Mouse (Mus musculus) forebrain, embryonic 10.5 days (tissue): ENCODE measurements around the gene Fam198a. TPM values are rescaled to one million over a fixed set of nuclear protein-coding genes. Genes with fewer than 3 reads are reported as not detected.
"Not testable (repeated sequence)": the region's sequence is repeated elsewhere in the genome, so short reads cannot be mapped to it uniquely, and the experiment has no call there.

ENCODE experiments used
- DNase-seq: peaks from one replicate; pipeline ENCODE4 v3.0.0-alpha.2; 2017; ENCODE audit warnings: low spot score; ENCODE audit errors: extremely low spot score
- H3K27ac ChIP-seq: fragments of 300-500 bp; sonication (generic); 2 replicates; pipeline ENCODE4 v1.5.1; 2016; ENCODE audit warnings: mild to moderate bottlenecking
- H3K27me3 ChIP-seq: fragments of 300-500 bp; sonication (generic); 2 replicates; pipeline ENCODE4 v1.6.1; 2016; ENCODE audit warnings: mild to moderate bottlenecking; ENCODE audit not compliant: poor library complexity, severe bottlenecking
- H3K36me3 ChIP-seq: fragments of 300-500 bp; sonication (generic); replicated peaks from 2 replicates; pipeline ENCODE4 v1.6.1; 2016; ENCODE audit warnings: mild to moderate bottlenecking, moderate library complexity
- H3K4me1 ChIP-seq: fragments of 300-500 bp; sonication (generic); 2 replicates; pipeline ENCODE4 v1.6.1; 2016
- H3K4me3 ChIP-seq: fragments of 300-500 bp; sonication (generic); 2 replicates; pipeline ENCODE4 v1.5.1; 2016; ENCODE audit warnings: mild to moderate bottlenecking, moderate library complexity
- H3K9me3 ChIP-seq: fragments of 300-500 bp; sonication (generic); 2 replicates; pipeline ENCODE4 v1.6.1; 2016; ENCODE audit warnings: mild to moderate bottlenecking, moderate library complexity
- WGBS: fragments of 180-500 bp; shearing (Covaris S2); methylation state at CpG from one replicate; pipeline ENCODE4 v1.1.7; 2016; 5-methylcytosine and 5-hydroxymethylcytosine counted together
- polyA plus RNA-seq: library from polyadenylated mRNA; unstranded; fragments of >200 nt; fragmentation: Nextera tagmentation; extraction: Ambion mirVana; gene quantifications from 2 replicates; pipeline ENCODE4 v1.2.1, GENCODE M21; 2016

Fam198a gene
- polyA plus RNA-seq, 1 experiment from 2014 or later: 0.58 TPM

- Histone ChIP-seq H3K4me3 (no peak overlapping the region), H3K36me3 (no peaks in the 10 kb centered on the region), H3K4me1 (peaks cover 30% of the 10 kb centered on the region), H3K9me3 (no peaks in the 10 kb centered on the region), H3K27ac (peak overlapping the region; percentile 53; the same call in 1 of the 2 replicates), H3K27me3 (peaks cover 10% of the 10 kb centered on the region; the same call in 1 of the 2 replicates)
- WGBS: 22% methylated on average over 8 of the region's 8 CpGs
- peak; percentile 37 for DNase-seq
Measured at GRCm38 (mm10) chr9:122018782-122019395, 68.1 kb downstream of the Fam198a start.

DNA sequence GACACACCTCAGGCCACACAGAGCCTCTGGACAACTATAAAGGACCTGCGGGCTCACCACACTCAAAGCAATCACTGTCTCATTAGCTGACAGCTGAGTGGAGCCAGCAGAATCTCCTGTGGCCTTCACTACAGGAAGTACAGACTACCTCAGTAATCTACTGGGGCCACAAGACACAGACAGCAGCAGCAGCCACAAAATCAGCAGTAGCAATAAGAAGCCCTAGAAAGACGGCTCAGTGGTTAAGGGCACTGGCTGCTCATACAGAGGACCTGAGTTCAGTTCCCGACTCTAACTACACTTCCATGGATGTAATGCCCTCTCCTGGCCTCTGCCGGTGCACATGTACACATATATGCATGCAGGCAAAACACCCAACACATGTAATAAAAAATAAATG is 69.5 kb downstream of the Fam198a start:
- 95% methylated on average over 4 of the region's 4 CpGs for WGBS
- no peak overlapping the region for H3K27ac ChIP-seq
- H3K36me3 ChIP-seq: no peaks in the 10 kb centered on the region
- peaks cover 10% of the 10 kb centered on the region; the same call in 1 of the 2 replicates for H3K27me3 ChIP-seq
- H3K4me3 ChIP-seq: no peak overlapping the region
- H3K9me3 ChIP-seq: no peaks in the 10 kb centered on the region
- DNase-seq: no peak
- H3K4me1 ChIP-seq: peaks cover 31% of the 10 kb centered on the region

DNA sequence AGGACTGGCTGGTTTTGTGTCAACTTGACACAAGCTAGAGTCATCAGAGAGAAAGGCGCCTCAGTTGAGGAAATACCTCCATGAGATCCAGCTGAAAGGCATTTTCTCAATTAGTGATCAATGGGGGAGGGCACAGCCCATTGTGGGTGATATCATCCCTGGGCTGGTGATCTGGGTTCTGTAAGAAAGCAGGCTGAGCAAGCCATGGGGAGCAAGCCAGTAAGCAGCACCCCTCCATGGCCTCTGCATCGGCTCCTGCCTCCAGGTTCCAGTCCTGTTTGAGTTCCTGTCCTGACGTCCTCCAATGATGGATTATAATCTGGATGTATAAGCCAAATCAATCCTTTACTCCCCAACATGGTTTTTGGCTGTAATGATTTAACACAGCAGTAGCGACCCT is 70.4 kb downstream of the Fam198a start:
- DNase-seq, H3K27me3 ChIP-seq, H3K4me3 ChIP-seq, H3K27ac ChIP-seq, H3K36me3 ChIP-seq, H3K9me3 ChIP-seq: not testable (repeated sequence)
- 84% methylated on average over 4 of the region's 4 CpGs for WGBS
- H3K4me1 ChIP-seq: peaks cover 35% of the 10 kb centered on the region

DNA sequence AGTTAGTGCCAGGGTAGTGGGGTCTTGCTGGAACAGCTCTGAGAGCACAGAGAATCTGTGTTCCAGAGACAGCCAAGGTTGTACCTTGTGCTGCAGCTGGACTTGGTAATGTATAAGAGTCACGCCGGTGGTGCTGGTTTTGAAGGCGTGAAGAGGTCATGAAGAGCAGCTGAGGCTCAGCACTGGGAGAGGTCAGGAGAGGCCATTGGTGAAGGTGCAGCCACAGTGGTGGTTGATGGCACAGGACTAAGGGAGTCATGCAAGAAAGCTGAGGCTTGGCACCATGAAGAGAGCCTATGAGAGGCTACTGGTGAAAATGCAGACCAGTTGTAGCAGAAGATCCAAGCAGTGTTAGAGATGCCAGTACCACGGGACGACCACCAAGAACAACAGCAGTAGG is 70.8 kb downstream of the Fam198a start:
- 93% methylated on average over 5 of the region's 5 CpGs for WGBS
- peaks cover 10% of the 10 kb centered on the region; the same call in 1 of the 2 replicates for H3K27me3 ChIP-seq
- no peak overlapping the region for H3K27ac ChIP-seq
- peaks cover 40% of the 10 kb centered on the region for H3K4me1 ChIP-seq
- no peak overlapping the region for H3K4me3 ChIP-seq
- DNase-seq: no peak
- no peaks in the 10 kb centered on the region for H3K36me3 ChIP-seq
- H3K9me3 ChIP-seq: no peaks in the 10 kb centered on the region

DNA sequence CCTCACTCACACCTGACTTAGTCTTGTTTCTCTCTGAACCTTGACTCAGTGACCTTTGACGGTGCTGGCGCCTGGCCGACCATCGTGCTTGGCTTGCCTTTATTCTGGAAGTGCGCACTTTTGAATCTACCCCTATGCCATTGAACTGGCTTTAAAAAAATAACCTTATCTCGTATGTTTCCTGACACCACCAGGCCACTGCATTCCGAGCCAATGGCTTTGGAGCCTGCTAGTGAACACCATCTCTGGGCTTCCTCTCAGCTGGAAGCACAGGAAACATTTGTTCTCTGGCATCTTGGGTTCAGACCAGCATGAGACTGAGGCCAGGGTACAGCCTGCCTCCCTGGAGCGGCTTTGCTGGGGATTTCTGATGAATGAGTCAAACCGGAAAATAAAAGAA is 72.0 kb downstream of the Fam198a start:
- Histone ChIP-seq H3K9me3 (no peaks in the 10 kb centered on the region), H3K4me1 (peaks cover 48% of the 10 kb centered on the region), H3K27ac (peak overlapping the region; percentile 1; the same call in 1 of the 2 replicates), H3K36me3 (no peaks in the 10 kb centered on the region), H3K27me3 (0 out of 2 replicates have a peak, but pooled peaks cover 5% of the 10 kb centered on the region), H3K4me3 (no peak overlapping the region)
- DNase-seq: no peak
- WGBS: 75% methylated on average over 9 of the region's 9 CpGs

DNA sequence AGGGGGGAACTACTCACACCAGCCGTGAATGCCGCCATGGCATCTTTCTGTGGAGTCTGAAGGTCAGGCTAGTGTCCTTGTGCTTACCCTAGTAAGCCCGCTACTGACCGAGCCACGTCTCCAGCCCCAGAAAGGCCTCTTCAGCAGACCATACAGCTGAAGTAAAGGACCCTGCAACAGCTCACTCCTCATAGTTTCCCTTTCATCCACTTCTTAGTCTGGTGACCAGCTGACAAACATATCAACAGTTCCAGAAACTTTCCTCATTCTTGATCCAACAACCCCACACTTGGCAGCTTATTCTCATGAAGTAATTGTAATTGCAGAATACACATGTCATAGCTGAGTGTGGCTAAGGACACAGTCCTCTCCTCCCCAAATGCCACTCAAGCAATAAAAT is 73.1 kb downstream of the Fam198a start:
- WGBS: 77% methylated on average over 5 of the region's 5 CpGs
- no peak overlapping the region for H3K27ac ChIP-seq
- H3K9me3 ChIP-seq: no peaks in the 10 kb centered on the region
- no peaks in the 10 kb centered on the region for H3K36me3 ChIP-seq
- peaks cover 41% of the 10 kb centered on the region for H3K4me1 ChIP-seq
- 0 out of 2 replicates have a peak, but pooled peaks cover 5% of the 10 kb centered on the region for H3K27me3 ChIP-seq
- no peak overlapping the region for H3K4me3 ChIP-seq
- no peak for DNase-seq

DNA sequence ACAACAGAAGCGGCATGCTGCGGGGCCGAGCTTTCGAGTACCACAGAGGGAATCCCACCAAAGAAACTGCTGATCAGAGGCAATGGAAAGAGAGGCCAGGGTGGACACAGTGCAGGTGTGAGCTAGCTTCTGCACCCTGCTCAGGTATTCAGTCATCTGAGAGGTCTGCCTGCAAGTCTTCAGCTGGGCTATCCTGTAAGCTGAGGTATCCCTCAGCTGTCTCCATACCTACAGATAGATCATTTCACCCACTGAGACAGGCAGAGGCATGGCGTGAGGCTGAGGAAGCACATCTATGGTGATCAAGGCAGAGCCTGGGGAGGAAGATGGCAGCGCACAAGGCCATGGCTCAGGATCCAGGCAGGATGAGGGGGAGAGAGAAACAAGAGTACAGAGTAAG is 73.6 kb downstream of the Fam198a start:
- H3K36me3 ChIP-seq: no peaks in the 10 kb centered on the region
- H3K27ac ChIP-seq: no peak overlapping the region
- H3K4me3 ChIP-seq: no peak overlapping the region
- WGBS: 92% methylated on average over 6 of the region's 6 CpGs
- H3K27me3 ChIP-seq: 0 out of 2 replicates have a peak, but pooled peaks cover 5% of the 10 kb centered on the region
- peaks cover 36% of the 10 kb centered on the region for H3K4me1 ChIP-seq
- DNase-seq: no peak
- no peaks in the 10 kb centered on the region for H3K9me3 ChIP-seq

GRCm38 (mm10) chr9:122025855-122026590 is 75.2 kb downstream of the Fam198a start:
- no peak for DNase-seq

GRCm38 (mm10) chr9:122027081-122027913 is 76.5 kb downstream of the Fam198a start:
- 72% methylated on average over 6 of the region's 6 CpGs for WGBS
- H3K9me3 ChIP-seq: no peaks in the 10 kb centered on the region
- no peaks in the 10 kb centered on the region for H3K36me3 ChIP-seq
- DNase-seq: no peak
- H3K4me3 ChIP-seq: no peak overlapping the region
- no peaks in the 10 kb centered on the region for H3K27me3 ChIP-seq
- H3K27ac ChIP-seq: peak overlapping the region; percentile 64
- peaks cover 39% of the 10 kb centered on the region for H3K4me1 ChIP-seq

More at GRCm38 (mm10) chr9:122025855-122026590, 75.2 kb downstream of the Fam198a start:
- WGBS: 69% methylated on average over 7 of the region's 7 CpGs
- H3K4me1 ChIP-seq: peaks cover 39% of the 10 kb centered on the region
- peak overlapping the region; percentile 64 for H3K27ac ChIP-seq
- no peaks in the 10 kb centered on the region for H3K9me3 ChIP-seq
- no peaks in the 10 kb centered on the region for H3K36me3 ChIP-seq
- no peak overlapping the region for H3K4me3 ChIP-seq
- 0 out of 2 replicates have a peak, but pooled peaks cover 3% of the 10 kb centered on the region for H3K27me3 ChIP-seq

GRCm38 (mm10) chr9:122027914-122028745 is 77.3 kb downstream of the Fam198a start:
- H3K4me1 ChIP-seq: peaks cover 31% of the 10 kb centered on the region
- no peaks in the 10 kb centered on the region for H3K36me3 ChIP-seq
- DNase-seq: no peak
- H3K9me3 ChIP-seq: no peaks in the 10 kb centered on the region
- H3K27me3 ChIP-seq: no peaks in the 10 kb centered on the region
- peak overlapping the region; percentile 52; the same call in 1 of the 2 replicates for H3K27ac ChIP-seq
- no peak overlapping the region for H3K4me3 ChIP-seq
- WGBS: 85% methylated on average over 11 of the region's 11 CpGs

DNA sequence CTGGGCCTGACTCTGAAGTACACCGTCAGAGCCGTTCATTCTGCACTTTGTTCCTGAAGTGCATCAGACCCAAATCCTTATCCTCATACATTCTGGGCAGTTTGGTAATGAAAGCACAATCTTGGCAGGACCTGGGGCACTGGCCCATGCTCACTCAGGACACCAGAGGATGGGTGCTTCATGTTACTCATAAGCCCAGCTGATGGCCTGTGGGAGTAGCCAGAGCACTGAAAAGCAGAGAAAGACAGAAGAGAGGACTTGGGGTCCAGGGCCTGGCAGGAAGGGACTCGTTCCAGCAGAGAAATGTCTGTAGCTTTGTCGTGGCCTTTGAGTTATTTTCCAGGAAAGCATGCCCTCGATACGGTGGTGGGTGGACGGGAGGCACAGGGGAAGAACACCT is 79.0 kb downstream of the Fam198a start:
- no peak overlapping the region for H3K27ac ChIP-seq
- H3K27me3 ChIP-seq: no peaks in the 10 kb centered on the region
- H3K4me1 ChIP-seq: peaks cover 23% of the 10 kb centered on the region
- H3K4me3 ChIP-seq: no peak overlapping the region
- WGBS: 93% methylated on average over 7 of the region's 7 CpGs
- H3K36me3 ChIP-seq: no peaks in the 10 kb centered on the region
- no peaks in the 10 kb centered on the region for H3K9me3 ChIP-seq
- no peak for DNase-seq
